Mouse (Mus musculus) cerebellum, adult 2 months (tissue): ENCODE results near the gene Il17re.

ENCODE experiments used
- CTCF ChIP-seq: fragments of 200-500 bp; IDR thresholded peaks from 2 replicates; pipeline ENCODE4 v1.5.1; 2011; ENCODE audit warnings: low read depth, mild to moderate bottlenecking, control low read depth, low read length, moderate library complexity, borderline replicate concordance; ENCODE audit not compliant: insufficient read depth
- POLR2A ChIP-seq: fragments of 200-500 bp; IDR thresholded peaks from 2 replicates; pipeline ENCODE4 v1.6.1; 2011; ENCODE audit warnings: low read length, control low read depth, borderline replicate concordance; ENCODE audit not compliant: insufficient read depth

- TF ChIP-seq POLR2A, result no peak
- no peak for TF ChIP-seq CTCF
Observed at GRCm38 (mm10) chr6:113416416-113416815, 41.9 kb upstream of the Il17re start.
